Mouse (Mus musculus) forebrain, embryonic 16.5 days (tissue): ENCODE measurements around the gene Wdr91. TPM values are rescaled to one million over a fixed set of nuclear protein-coding genes. Genes with fewer than 3 reads are reported as not detected.

ENCODE experiments used
- ATAC-seq: fragments of 200-750 bp; cut with Nextera tagmentation; 2 replicates; pipeline ENCODE4 v1.8.0; 2017; ENCODE audit warnings: mild to moderate bottlenecking, moderate library complexity
- H3K27ac ChIP-seq: fragments of 300-500 bp; sonication (generic); 2 replicates; pipeline ENCODE4 v1.5.1; 2014; ENCODE audit warnings: low read length, control low read depth
- H3K27me3 ChIP-seq: fragments of 300-500 bp; sonication (generic); replicated peaks from 2 replicates; pipeline ENCODE4 v1.6.1; 2014; ENCODE audit warnings: low read length; ENCODE audit not compliant: control insufficient read depth, insufficient read depth
- H3K36me3 ChIP-seq: fragments of 300-500 bp; sonication (generic); 2 replicates; pipeline ENCODE4 v1.6.1; 2014; ENCODE audit not compliant: control insufficient read depth, insufficient read depth
- H3K4me1 ChIP-seq: fragments of 300-500 bp; sonication (generic); replicated peaks from 2 replicates; pipeline ENCODE4 v1.6.1; 2014; ENCODE audit warnings: low read length; ENCODE audit not compliant: control insufficient read depth, insufficient read depth
- H3K4me2 ChIP-seq: fragments of 300-500 bp; sonication (generic); 2 replicates; pipeline ENCODE4 v1.6.1; 2014; ENCODE audit warnings: mild to moderate bottlenecking, low read length, control low read depth
- H3K4me3 ChIP-seq: fragments of 300-500 bp; sonication (generic); replicated peaks from 2 replicates; pipeline ENCODE4 v1.5.1; 2014; ENCODE audit warnings: mild to moderate bottlenecking, low read length, control low read depth
- H3K9ac ChIP-seq: fragments of 300-500 bp; sonication (generic); replicated peaks from 2 replicates; pipeline ENCODE4 v1.6.1; 2014; ENCODE audit warnings: low read depth, low read length, control low read depth
- H3K9me3 ChIP-seq: fragments of 300-500 bp; sonication (generic); 2 replicates; pipeline ENCODE4 v1.6.1; 2016; ENCODE audit warnings: low read length; ENCODE audit not compliant: control insufficient read depth
- WGBS: fragments of 180-500 bp; shearing (Covaris S2); extraction: QIAGEN DNeasy Blood & Tissue Kit; methylation state at CpG from one replicate; pipeline ENCODE4 v1.1.7; 2014; 5-methylcytosine and 5-hydroxymethylcytosine counted together
- polyA plus RNA-seq: library from polyadenylated mRNA; unstranded; fragments of >200 nt; fragmentation: Nextera tagmentation; extraction: Ambion mirVana; gene quantifications from 2 replicates; pipeline ENCODE4 v1.2.1, GENCODE M21; 2015

Gene Wdr91
- polyA plus RNA-seq, 1 experiment from 2014 or later = 12.9 TPM

- no peak for ATAC-seq
- Histone ChIP-seq H3K36me3 (no peaks in the 10 kb centered on the region), H3K27ac (no peak overlapping the region), H3K4me2 (no peak overlapping the region), H3K4me1 (no peaks in the 10 kb centered on the region; the same call in 1 of the 2 replicates), H3K9me3 (no peaks in the 10 kb centered on the region; the same call in 1 of the 2 replicates), H3K4me3 (no peak overlapping the region), H3K9ac (no peak overlapping the region), H3K27me3 (no peaks in the 10 kb centered on the region)
- 73% methylated on average over 5 of the region's 5 CpGs for WGBS
Measured at GRCm38 (mm10) chr6:34943499-34943898, 32.8 kb upstream of the Wdr91 start.

GRCm38 (mm10) chr6:34942446-34942845, 31.8 kb upstream of the Wdr91 start:
- no peaks in the 10 kb centered on the region for H3K36me3 ChIP-seq
- WGBS = 83% methylated on average over 9 of the region's 9 CpGs
- H3K4me2 ChIP-seq = no peak overlapping the region
- no peaks in the 10 kb centered on the region for H3K4me1 ChIP-seq
- no peaks in the 10 kb centered on the region for H3K27me3 ChIP-seq
- H3K9me3 ChIP-seq = no peaks in the 10 kb centered on the region; the same call in 1 of the 2 replicates
- no peak for ATAC-seq
- no peak overlapping the region for H3K9ac ChIP-seq
- no peak overlapping the region for H3K4me3 ChIP-seq
- no peak overlapping the region for H3K27ac ChIP-seq

GRCm38 (mm10) chr6:34941496-34941895, 30.8 kb upstream of the Wdr91 start:
- Histone ChIP-seq H3K9ac (no peak overlapping the region), H3K27ac (no peak overlapping the region), H3K4me3 (no peak overlapping the region), H3K4me2 (no peak overlapping the region), H3K27me3 (no peaks in the 10 kb centered on the region), H3K36me3 (no peaks in the 10 kb centered on the region), H3K9me3 (no peaks in the 10 kb centered on the region), H3K4me1 (no peaks in the 10 kb centered on the region)
- ATAC-seq = no peak
- whole genome bisulfite sequencing = 59% methylated on average over 2 of the region's 2 CpGs

- H3K9me3 ChIP-seq = no peaks in the 10 kb centered on the region
- H3K36me3 ChIP-seq = no peaks in the 10 kb centered on the region
- H3K4me2 ChIP-seq = no peak overlapping the region
- no peaks in the 10 kb centered on the region for H3K4me1 ChIP-seq
- H3K27ac ChIP-seq = no peak overlapping the region
- H3K4me3 ChIP-seq = no peak overlapping the region
- no peak overlapping the region for H3K9ac ChIP-seq
- no peak for ATAC-seq
- H3K27me3 ChIP-seq = no peaks in the 10 kb centered on the region
- 92% methylated on average over 8 of the region's 8 CpGs for WGBS
Measured at GRCm38 (mm10) chr6:34939451-34939850, 28.8 kb upstream of the Wdr91 start.

GRCm38 (mm10) chr6:34938929-34939325, 28.3 kb upstream of the Wdr91 start:
- no peaks in the 10 kb centered on the region for H3K36me3 ChIP-seq
- no peaks in the 10 kb centered on the region for H3K4me1 ChIP-seq
- no peak overlapping the region for H3K4me2 ChIP-seq
- 55% methylated on average over 4 of the region's 4 CpGs for WGBS
- H3K9ac ChIP-seq = no peak overlapping the region
- ATAC-seq = no peak
- no peaks in the 10 kb centered on the region for H3K27me3 ChIP-seq
- H3K4me3 ChIP-seq = no peak overlapping the region
- no peaks in the 10 kb centered on the region for H3K9me3 ChIP-seq
- H3K27ac ChIP-seq = no peak overlapping the region

- Histone ChIP-seq H3K9me3 (no peaks in the 10 kb centered on the region), H3K27me3 (no peaks in the 10 kb centered on the region), H3K4me3 (no peak overlapping the region), H3K27ac (no peak overlapping the region), H3K4me2 (no peak overlapping the region), H3K4me1 (no peaks in the 10 kb centered on the region), H3K36me3 (no peaks in the 10 kb centered on the region), H3K9ac (no peak overlapping the region)
- no peak for ATAC-seq
- 80% methylated on average over 7 of the region's 7 CpGs for WGBS
Measured at GRCm38 (mm10) chr6:34938280-34938928, 27.7 kb upstream of the Wdr91 start.

- H3K27me3 ChIP-seq = no peaks in the 10 kb centered on the region
- 70% methylated on average over 5 of the region's 5 CpGs for WGBS
Measured at GRCm38 (mm10) chr6:34936743-34937142, 26.1 kb upstream of the Wdr91 start.

GRCm38 (mm10) chr6:34932633-34933032, 22.0 kb upstream of the Wdr91 start:
- ATAC-seq = no peak
- Histone ChIP-seq H3K4me3 (no peak overlapping the region), H3K36me3 (no peaks in the 10 kb centered on the region), H3K27ac (no peak overlapping the region), H3K27me3 (no peaks in the 10 kb centered on the region), H3K9me3 (no peaks in the 10 kb centered on the region), H3K4me2 (no peak overlapping the region), H3K4me1 (no peaks in the 10 kb centered on the region), H3K9ac (no peak overlapping the region)
- WGBS = 90% methylated on average over 1 of the region's 1 CpGs

More at GRCm38 (mm10) chr6:34936743-34937142, 26.1 kb upstream of the Wdr91 start:
- H3K4me3 ChIP-seq = no peak overlapping the region
- no peak overlapping the region for H3K4me2 ChIP-seq
- H3K4me1 ChIP-seq = no peaks in the 10 kb centered on the region
- no peak overlapping the region for H3K9ac ChIP-seq
- no peaks in the 10 kb centered on the region for H3K9me3 ChIP-seq
- H3K27ac ChIP-seq = no peak overlapping the region
- no peaks in the 10 kb centered on the region for H3K36me3 ChIP-seq
- ATAC-seq = no peak

GRCm38 (mm10) chr6:34927594-34927993, 16.9 kb upstream of the Wdr91 start:
- H3K27ac ChIP-seq = no peak overlapping the region
- no peak overlapping the region for H3K9ac ChIP-seq
- H3K36me3 ChIP-seq = no peaks in the 10 kb centered on the region
- no peaks in the 10 kb centered on the region for H3K27me3 ChIP-seq
- no peak overlapping the region for H3K4me3 ChIP-seq
- no peaks in the 10 kb centered on the region for H3K9me3 ChIP-seq
- ATAC-seq = no peak
- no peaks in the 10 kb centered on the region for H3K4me1 ChIP-seq
- H3K4me2 ChIP-seq = no peak overlapping the region
- 92% methylated on average over 8 of the region's 8 CpGs for WGBS

- Histone ChIP-seq H3K36me3 (no peaks in the 10 kb centered on the region), H3K27me3 (no peaks in the 10 kb centered on the region), H3K4me2 (no peak overlapping the region), H3K27ac (no peak overlapping the region), H3K4me1 (no peaks in the 10 kb centered on the region), H3K4me3 (no peak overlapping the region), H3K9me3 (no peaks in the 10 kb centered on the region), H3K9ac (no peak overlapping the region)
- peak; percentile 31; the same call in 1 of the 2 replicates for ATAC-seq
- WGBS = 46% methylated on average over 4 of the region's 4 CpGs
Measured at GRCm38 (mm10) chr6:34927156-34927555, 16.5 kb upstream of the Wdr91 start.
